Mouse (Mus musculus) intestine, embryonic 14.5 days (tissue): ENCODE results near the gene Fam89a. TPM values are rescaled to one million over a fixed set of nuclear protein-coding genes. Genes with fewer than 3 reads are reported as not detected.

Experiments
- ATAC-seq: fragments of 200-750 bp; cut with Nextera tagmentation; replicated peaks from 2 replicates; pipeline ENCODE4 v1.8.0; 2017; ENCODE audit warnings: low read depth, moderate number of reproducible peaks, moderate TSS enrichment, moderate library complexity; ENCODE audit not compliant: low FRiP score, low TSS enrichment
- DNase-seq: peaks from one replicate; pipeline ENCODE4 v3.0.0-alpha.2; 2018; ENCODE audit warnings: low spot score
- H3K27ac ChIP-seq: fragments of 300-500 bp; sonication (generic); 2 replicates; pipeline ENCODE4 v1.5.1; 2014; ENCODE audit warnings: low read depth, mild to moderate bottlenecking, control low read depth
- H3K27me3 ChIP-seq: fragments of 300-500 bp; sonication (generic); replicated peaks from 2 replicates; pipeline ENCODE4 v1.6.1; 2014; ENCODE audit warnings: low read length, control low read depth; ENCODE audit not compliant: control insufficient read depth, insufficient read depth
- H3K36me3 ChIP-seq: fragments of 300-500 bp; sonication (generic); 2 replicates; pipeline ENCODE4 v1.6.1; 2014; ENCODE audit warnings: low read length, control low read depth; ENCODE audit not compliant: control insufficient read depth, insufficient read depth
- H3K4me1 ChIP-seq: fragments of 300-500 bp; sonication (generic); replicated peaks from 2 replicates; pipeline ENCODE4 v1.6.1; 2014; ENCODE audit warnings: low read length, control low read depth, mixed read lengths; ENCODE audit not compliant: control insufficient read depth, insufficient read depth
- H3K4me2 ChIP-seq: fragments of 300-500 bp; sonication (generic); 2 replicates; pipeline ENCODE4 v1.6.1; 2014; ENCODE audit warnings: low read length
- H3K4me3 ChIP-seq: fragments of 300-500 bp; sonication (generic); 2 replicates; pipeline ENCODE4 v1.5.1; 2014; ENCODE audit warnings: low read depth, low read length, control low read depth, mixed read lengths
- H3K9ac ChIP-seq: fragments of 300-500 bp; sonication (generic); 2 replicates; pipeline ENCODE4 v1.6.1; 2014; ENCODE audit warnings: mild to moderate bottlenecking, low read length
- H3K9me3 ChIP-seq: fragments of 300-500 bp; sonication (generic); 2 replicates; pipeline ENCODE4 v1.6.1; 2016; ENCODE audit warnings: low read length, control low read depth; ENCODE audit not compliant: control insufficient read depth
- WGBS: fragments of 180-500 bp; shearing (Covaris S2); extraction: QIAGEN DNeasy Blood & Tissue Kit; methylation state at CpG from one replicate; pipeline ENCODE4 v1.1.7; 2014; 5-methylcytosine and 5-hydroxymethylcytosine counted together
- polyA plus RNA-seq: library from polyadenylated mRNA; unstranded; fragments of >200 nt; fragmentation: Nextera tagmentation; extraction: Ambion mirVana; gene quantifications from 2 replicates; pipeline ENCODE4 v1.2.1, GENCODE M21; 2014

Gene Fam89a
- polyA plus RNA-seq, 1 experiment from 2014 or later: 6.5 TPM

DNA sequence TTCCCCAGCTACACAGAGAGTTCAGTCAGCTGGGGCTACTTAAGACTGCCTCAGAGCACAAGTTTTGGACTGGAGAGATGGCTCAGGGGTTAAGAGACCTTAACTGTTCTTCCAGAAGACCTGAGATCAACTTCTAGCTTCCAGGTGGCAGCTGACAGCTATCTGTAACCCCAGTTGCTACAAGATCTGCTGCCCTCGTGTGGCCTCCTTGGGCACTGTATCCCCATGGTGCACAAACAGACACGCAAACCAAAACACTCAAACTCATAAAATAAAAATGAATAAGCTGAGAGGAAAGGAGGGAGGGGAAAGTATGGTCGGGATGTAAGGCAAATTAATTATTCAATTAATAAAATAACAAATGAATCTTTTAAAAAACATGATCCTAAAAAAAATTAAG is 6.9 kb upstream of the Fam89a start:
- ATAC-seq (no peak), DNase-seq (no peak)
- Histone ChIP-seq H3K4me2 (no peak overlapping the region), H3K27ac (no peak overlapping the region), H3K4me1 (peaks cover 16% of the 10 kb centered on the region), H3K9me3 (no peaks in the 10 kb centered on the region), H3K27me3 (no peaks in the 10 kb centered on the region), H3K9ac (no peak overlapping the region), H3K4me3 (no peak overlapping the region), H3K36me3 (no peaks in the 10 kb centered on the region)
- WGBS: 48% methylated on average over 3 of the region's 3 CpGs

DNA sequence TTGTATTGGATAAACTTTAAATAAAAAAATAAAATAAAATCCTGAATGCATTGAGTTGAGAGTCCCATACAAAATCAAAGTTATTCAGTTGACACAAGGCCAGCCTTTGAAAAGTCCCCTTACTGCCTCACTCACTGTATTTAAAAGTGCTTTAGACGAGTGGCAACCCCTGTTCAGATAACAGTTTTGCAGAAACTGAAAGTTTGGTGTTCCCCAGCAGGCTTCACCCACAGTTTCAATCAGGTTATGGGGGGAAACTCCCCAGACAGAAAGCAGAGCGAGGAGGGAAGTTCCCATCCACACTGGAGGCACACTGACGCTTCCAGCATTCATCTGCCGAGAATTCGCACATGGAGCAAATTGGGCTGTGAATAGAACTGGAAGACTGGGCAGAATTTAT is 5.0 kb upstream of the Fam89a start:
- Histone ChIP-seq H3K4me2 (no peak overlapping the region), H3K27ac (no peak overlapping the region), H3K36me3 (no peaks in the 10 kb centered on the region), H3K9me3 (no peaks in the 10 kb centered on the region), H3K9ac (no peak overlapping the region), H3K4me1 (peaks cover 22% of the 10 kb centered on the region), H3K4me3 (no peak overlapping the region), H3K27me3 (peaks cover 7% of the 10 kb centered on the region)
- WGBS: 78% methylated on average over 5 of the region's 5 CpGs
- DNase-seq (no peak), ATAC-seq (no peak)

GRCm38 (mm10) chr8:124756153-124756552 is 4.5 kb upstream of the Fam89a start:
- no peak overlapping the region for H3K4me3 ChIP-seq
- peaks cover 11% of the 10 kb centered on the region for H3K27me3 ChIP-seq
- WGBS: 70% methylated on average over 2 of the region's 2 CpGs
- no peaks in the 10 kb centered on the region for H3K36me3 ChIP-seq
- peaks cover 24% of the 10 kb centered on the region for H3K4me1 ChIP-seq
- no peak overlapping the region for H3K27ac ChIP-seq
- no peak overlapping the region for H3K9ac ChIP-seq
- ATAC-seq: no peak
- H3K9me3 ChIP-seq: no peaks in the 10 kb centered on the region
- no peak for DNase-seq
- H3K4me2 ChIP-seq: no peak overlapping the region

- Histone ChIP-seq H3K27ac (no peak overlapping the region), H3K4me1 (peaks cover 31% of the 10 kb centered on the region), H3K4me3 (no peak overlapping the region), H3K27me3 (peaks cover 18% of the 10 kb centered on the region), H3K36me3 (no peaks in the 10 kb centered on the region), H3K9ac (no peak overlapping the region), H3K9me3 (no peaks in the 10 kb centered on the region), H3K4me2 (no peak overlapping the region)
- WGBS: 87% methylated on average over 8 of the region's 8 CpGs
- ATAC-seq (no peak), DNase-seq (no peak)
Observed at GRCm38 (mm10) chr8:124755481-124755880, 3.8 kb upstream of the Fam89a start.

GRCm38 (mm10) chr8:124754792-124755190 is 3.2 kb upstream of the Fam89a start:
- Histone ChIP-seq H3K27ac (no peak overlapping the region), H3K27me3 (peaks cover 25% of the 10 kb centered on the region), H3K9ac (no peak overlapping the region), H3K36me3 (no peaks in the 10 kb centered on the region), H3K4me1 (peaks cover 31% of the 10 kb centered on the region), H3K9me3 (no peaks in the 10 kb centered on the region), H3K4me3 (no peak overlapping the region), H3K4me2 (no peak overlapping the region)
- no peak for ATAC-seq
- WGBS: 33% methylated on average over 4 of the region's 4 CpGs
- no peak for DNase-seq

DNA sequence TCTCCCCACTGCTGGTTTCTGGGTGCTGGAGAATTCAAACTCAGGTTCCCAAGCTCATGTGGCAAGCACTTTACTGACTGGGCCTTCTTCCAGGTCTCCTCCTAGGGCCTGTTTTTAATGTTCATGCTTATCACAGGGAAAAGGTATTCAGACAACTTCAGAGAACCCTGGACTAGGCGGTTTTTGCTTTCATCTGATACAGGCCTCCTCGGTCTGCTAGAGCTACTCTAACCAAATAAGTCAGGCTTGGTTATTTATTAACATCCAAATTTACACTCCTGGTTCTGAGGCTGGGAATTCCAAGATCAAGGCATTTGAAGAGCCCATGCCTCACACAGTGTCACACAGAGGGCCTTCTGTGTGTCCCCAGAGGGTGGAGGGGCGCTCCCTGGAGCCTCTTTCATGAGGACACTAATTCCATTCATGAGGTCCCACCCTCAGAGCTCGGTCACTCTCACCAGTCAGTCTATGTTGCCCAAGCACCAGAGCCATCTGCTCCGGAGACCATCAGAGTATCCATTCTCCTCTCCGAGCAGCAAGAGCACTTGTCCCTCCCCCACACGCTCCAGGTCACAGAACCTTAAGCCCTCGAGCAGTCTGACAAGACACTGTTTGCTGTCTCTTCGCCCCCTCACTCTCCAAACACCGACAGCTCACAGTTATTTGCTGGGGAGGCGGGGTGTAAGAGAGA is 2.6 kb upstream of the Fam89a start:
- no peak overlapping the region for H3K4me3 ChIP-seq
- H3K4me2 ChIP-seq: 0 out of 2 replicates have a peak overlapping the region, but pooled peaks have one; percentile 3
- H3K9ac ChIP-seq: no peak overlapping the region
- WGBS: 15% methylated on average over 11 of the region's 11 CpGs
- no peaks in the 10 kb centered on the region for H3K36me3 ChIP-seq
- H3K27ac ChIP-seq: no peak overlapping the region
- peak; percentile 71 for DNase-seq
- peaks cover 31% of the 10 kb centered on the region for H3K4me1 ChIP-seq
- H3K27me3 ChIP-seq: peaks cover 25% of the 10 kb centered on the region
- ATAC-seq: peak; percentile 59; the same call in 1 of the 2 replicates
- no peaks in the 10 kb centered on the region for H3K9me3 ChIP-seq

DNA sequence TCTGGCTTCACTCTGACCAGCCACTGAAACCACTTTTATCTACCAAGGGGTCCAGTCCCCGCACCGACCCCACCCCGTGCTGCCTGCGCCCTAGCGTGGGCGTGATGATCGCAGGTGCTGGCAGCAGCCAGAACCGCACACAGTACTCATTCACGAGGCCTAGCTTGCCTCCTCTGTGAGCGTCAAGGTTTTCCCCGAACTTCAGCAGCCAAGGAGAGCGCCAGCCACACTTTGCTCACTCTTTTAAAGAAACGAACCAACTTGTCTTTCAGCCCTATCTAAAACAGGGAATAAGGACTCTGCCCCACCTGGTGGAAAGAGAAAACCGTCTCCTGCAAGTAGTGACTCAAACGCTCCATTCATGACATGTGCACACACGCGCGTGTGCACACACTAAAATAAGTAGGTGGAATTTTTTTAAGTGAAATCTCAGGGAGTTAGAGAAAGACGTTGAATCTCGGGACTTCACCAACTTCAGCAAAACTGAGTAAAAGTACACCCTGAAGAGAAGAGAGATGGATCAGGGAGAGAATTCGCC is 762 bp upstream of the Fam89a start:
- ATAC-seq: no peak
- WGBS: 45% methylated on average over 21 of the region's 21 CpGs
- H3K4me3 ChIP-seq: no peak overlapping the region

GRCm38 (mm10) chr8:124751191-124751590 is 441 bp downstream of the Fam89a start:
- Histone ChIP-seq H3K36me3 (no peaks in the 10 kb centered on the region), H3K4me3 (peak overlapping the region; percentile 65), H3K27ac (no peak overlapping the region), H3K4me2 (peak overlapping the region; percentile 98), H3K9ac (peak overlapping the region; percentile 48), H3K27me3 (peaks cover 25% of the 10 kb centered on the region), H3K9me3 (no peaks in the 10 kb centered on the region), H3K4me1 (peaks cover 31% of the 10 kb centered on the region)
- WGBS: 0% methylated on average over 31 of the region's 31 CpGs
- ATAC-seq (no peak), DNase-seq (peak; percentile 74)

More for the DNA sequence above, 762 bp upstream of the Fam89a start:
- Histone ChIP-seq H3K9ac (no peak overlapping the region), H3K36me3 (no peaks in the 10 kb centered on the region), H3K27ac (no peak overlapping the region), H3K27me3 (peaks cover 25% of the 10 kb centered on the region), H3K4me2 (peak overlapping the region; percentile 98; the same call in 1 of the 2 replicates), H3K9me3 (no peaks in the 10 kb centered on the region), H3K4me1 (peaks cover 31% of the 10 kb centered on the region)
- peak; percentile 59 for DNase-seq

- peaks cover 9% of the 10 kb centered on the region for H3K4me1 ChIP-seq
- H3K27ac ChIP-seq: no peak overlapping the region
- H3K27me3 ChIP-seq: peaks cover 18% of the 10 kb centered on the region
- H3K9ac ChIP-seq: no peak overlapping the region
- H3K4me2 ChIP-seq: no peak overlapping the region
- no peaks in the 10 kb centered on the region for H3K9me3 ChIP-seq
- 68% methylated on average over 13 of the region's 13 CpGs for WGBS
- no peak overlapping the region for H3K4me3 ChIP-seq
- DNase-seq (no peak), ATAC-seq (no peak)
- H3K36me3 ChIP-seq: no peaks in the 10 kb centered on the region
Observed at GRCm38 (mm10) chr8:124746661-124747060, 5.0 kb downstream of the Fam89a start.
